Mouse (Mus musculus) mouse trophoblast stem cell (cell line): ENCODE measurements around the gene Wdfy3.

Experiments used
- in situ Hi-C, 2 experiments: fragments of 300-500 bp; cut with MseI, MboI; formaldehyde crosslinking; loops; 2 replicates in 1 of 2; 3 replicates in 1 of 2; pipeline ENCODE4 v1.15.1; 2025

The Wdfy3 gene

DNA sequence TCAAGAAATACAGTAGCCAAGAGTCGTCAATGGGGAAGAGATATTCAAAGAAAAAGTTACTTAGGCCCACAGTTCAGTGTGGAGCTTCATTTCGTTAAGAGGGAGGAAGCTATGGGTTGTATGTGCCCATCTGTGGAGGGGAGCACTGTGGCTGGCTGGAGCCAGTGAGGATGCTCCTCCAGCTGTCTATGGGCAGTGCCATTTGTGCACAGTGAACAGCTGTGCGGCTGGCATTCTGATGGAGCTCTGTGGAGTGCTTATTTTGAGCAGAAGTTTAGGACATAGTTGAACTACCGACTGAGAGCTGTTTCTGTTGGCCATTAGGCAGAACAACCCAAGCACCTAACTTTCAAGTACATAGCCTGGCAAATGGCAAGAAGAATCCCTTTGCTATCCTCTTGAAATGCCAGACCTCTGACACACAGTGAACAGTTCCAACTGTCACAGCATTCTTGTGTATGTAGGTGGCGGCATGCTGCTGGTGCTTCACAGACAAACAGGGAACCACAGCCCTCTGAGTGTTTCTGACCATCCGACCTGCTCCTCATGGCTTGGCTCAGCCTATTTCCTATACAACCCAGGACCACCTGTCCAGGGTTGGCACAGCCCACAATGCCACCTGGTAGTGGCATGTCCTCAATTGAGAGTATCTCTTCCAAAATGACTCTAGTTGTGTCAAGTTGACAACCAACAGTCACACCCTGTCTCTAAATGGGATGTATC is 177.9 kb downstream of the Wdfy3 start:
- in situ Hi-C loops = no loop called here

DNA sequence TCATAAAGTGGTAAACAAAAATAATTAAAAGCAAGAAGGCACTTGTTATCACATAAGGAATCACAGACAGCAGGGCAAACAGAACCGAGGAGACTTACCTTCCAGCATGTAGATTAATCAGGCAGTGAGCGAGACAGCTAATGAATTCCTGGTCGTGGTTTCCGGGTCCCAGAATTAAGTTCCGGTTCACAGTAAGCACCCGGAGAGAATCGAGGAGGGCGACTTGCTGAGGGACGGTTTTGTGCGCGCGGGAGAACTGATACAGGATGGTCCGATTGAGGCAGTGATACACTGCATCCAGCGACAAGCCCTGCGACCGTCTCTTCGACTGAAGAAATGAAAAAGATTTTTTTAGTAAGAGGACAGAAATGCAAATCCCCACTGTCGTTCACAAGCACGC is 181.7 kb downstream of the Wdfy3 start:
- in situ Hi-C loops = no loop called here

DNA sequence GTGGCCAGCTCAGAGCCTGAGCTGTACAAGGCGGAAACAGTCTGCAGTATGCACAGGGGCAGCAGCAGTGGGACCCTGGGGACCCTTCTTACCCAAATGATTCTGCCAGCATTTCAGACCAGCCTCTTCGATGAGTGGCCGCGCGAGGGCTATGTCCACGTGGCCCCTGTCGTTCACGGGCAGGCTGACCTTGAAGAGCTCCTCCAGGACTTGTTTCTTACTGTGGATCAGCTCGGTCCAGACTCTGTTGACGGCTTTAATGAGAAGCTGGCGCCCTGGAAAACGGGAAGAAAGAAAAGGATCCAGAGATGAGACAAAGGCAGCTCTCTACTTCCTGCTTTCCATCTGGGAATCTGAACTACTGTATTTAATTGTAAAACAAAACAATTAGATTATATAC is 184.7 kb downstream of the Wdfy3 start:
- in situ Hi-C loops = no loop called here

DNA sequence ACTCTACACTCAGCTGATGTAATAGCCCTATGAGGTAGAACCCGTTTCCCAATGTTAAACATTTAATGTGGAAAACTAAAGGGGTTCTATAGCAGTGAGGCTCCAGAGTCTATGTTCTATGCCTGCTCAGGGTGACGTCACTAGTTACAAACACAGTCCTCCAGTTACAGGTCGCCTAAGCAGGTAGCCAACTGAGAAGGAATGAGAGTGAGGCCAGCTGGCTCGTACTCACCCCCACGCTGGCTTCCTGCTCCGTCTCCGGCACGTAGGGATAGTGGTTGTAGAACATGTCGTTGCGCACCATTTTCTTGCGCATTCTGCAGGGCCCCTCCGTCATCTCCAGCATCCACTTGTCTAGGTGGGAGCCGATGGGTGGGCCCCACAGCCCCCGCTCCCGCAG is 187.5 kb downstream of the Wdfy3 start:
- in situ Hi-C loops = no loop called here

DNA sequence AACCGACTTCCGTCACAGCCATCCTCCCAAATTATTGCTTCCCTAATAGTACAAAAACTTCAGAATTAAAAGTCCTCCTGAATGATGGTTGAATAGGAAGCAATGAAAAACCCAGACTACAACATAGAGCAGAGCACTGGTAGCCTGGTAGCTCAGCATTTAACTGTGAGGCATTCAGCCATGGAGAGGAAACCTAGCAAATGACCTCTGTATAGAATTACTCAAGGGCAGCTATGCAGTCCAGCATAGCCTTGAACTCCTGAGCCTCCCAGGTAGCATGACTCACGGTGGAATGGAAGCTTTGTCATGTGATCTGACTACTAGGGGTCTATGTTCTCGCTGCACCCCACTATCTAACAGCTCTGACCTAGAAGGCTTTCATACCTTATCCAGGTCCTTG is 189.8 kb downstream of the Wdfy3 start:
- in situ Hi-C loops = no loop called here

DNA sequence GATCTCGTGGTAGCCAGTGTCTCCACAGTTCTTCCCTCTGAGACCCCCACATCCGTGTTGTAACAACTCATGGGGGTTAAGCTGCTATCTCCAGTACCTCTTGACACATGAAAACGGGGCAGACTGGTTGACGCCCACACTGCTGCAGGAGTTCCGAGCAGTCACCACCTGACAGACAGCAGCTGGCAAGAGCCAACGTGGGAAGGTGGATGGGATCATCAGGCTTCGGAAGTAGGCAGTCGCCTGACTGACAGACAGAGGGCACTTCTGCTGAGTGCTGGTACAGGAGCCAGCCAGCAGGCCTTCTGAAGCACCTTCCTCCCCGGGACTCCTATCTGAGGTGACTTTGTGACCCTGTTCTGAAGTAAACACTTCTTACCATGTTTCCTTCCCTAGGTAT is 191.3 kb downstream of the Wdfy3 start:
- in situ Hi-C loops = no loop called here

DNA sequence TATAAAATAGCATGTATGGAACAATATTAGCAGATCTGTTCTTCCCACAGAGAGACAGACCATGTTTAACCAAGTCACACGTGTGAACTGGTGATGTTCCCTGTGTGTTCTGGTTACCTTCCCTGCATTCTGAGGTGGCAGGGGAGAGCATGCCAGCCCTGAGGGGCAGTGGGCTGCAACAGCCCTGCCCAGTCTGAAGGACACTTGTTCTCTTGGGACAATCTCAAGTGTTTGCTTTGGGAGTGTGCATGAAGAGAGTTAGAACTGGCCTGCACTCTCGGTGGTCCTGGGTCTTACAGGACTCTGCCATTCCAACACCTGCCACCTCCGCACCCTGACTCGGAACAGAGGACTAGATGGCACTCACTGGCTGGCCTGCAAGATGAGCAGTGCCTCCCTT is 193.5 kb downstream of the Wdfy3 start:
- in situ Hi-C loops = no loop called here

DNA sequence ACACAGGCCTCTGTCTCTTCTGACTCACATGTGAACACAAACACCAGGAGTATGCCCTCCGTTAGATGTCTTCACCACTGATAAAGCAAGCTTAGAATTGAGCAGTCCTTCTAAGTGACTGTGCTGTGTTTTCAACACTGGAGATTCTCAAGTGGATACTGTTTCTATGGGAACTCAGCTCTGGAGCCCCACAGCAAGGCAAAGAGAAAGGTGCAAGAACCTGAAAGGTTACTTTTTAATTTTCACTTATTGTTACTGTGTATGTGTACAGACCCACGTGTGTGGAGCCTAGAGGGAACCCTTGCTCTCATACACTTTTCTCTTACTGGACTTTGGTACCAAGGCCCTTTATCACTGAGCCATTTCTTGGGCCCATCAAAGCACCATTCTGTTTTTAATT is 203.0 kb downstream of the Wdfy3 start:
- in situ Hi-C loops = no loop called here

DNA sequence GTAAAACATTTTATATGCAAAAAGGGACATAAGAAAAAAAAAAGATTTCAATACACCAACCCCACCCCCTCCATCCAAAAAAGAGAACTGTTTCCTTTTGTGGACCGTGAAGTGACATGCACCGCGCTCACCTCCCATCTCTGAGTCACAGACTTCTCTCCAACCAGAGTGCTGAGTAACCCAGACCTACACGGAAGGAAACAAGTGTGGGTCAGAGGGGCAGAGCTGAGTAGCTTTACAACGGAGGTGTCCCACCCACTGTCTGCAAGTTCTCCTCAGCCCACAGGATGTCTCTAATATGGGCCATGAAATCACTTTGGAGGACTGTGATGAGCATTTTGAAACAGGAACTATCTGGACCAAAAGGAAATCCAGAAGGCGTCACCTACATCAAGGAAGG is 205.8 kb downstream of the Wdfy3 start:
- in situ Hi-C loops = no loop called here

DNA sequence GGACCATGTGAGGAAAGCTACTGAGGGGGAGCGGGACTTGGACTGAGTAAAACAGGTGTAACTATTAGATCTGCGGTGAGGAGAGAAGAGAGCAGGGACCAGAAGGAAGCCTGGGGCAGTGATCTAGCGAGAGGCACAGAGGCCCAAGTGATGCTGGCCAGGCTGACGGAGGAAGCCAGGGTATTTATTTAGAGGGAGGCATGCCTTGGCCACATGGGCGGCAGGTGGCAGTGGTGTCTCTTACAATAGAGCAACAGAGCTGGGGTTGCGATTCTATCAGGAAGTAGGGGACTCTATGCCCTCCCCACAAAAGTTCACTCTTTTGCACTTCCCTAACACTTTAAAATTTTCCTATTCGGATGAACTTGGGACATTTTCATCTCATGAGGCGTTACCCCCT is 207.1 kb downstream of the Wdfy3 start:
- in situ Hi-C loops = no loop called here

DNA sequence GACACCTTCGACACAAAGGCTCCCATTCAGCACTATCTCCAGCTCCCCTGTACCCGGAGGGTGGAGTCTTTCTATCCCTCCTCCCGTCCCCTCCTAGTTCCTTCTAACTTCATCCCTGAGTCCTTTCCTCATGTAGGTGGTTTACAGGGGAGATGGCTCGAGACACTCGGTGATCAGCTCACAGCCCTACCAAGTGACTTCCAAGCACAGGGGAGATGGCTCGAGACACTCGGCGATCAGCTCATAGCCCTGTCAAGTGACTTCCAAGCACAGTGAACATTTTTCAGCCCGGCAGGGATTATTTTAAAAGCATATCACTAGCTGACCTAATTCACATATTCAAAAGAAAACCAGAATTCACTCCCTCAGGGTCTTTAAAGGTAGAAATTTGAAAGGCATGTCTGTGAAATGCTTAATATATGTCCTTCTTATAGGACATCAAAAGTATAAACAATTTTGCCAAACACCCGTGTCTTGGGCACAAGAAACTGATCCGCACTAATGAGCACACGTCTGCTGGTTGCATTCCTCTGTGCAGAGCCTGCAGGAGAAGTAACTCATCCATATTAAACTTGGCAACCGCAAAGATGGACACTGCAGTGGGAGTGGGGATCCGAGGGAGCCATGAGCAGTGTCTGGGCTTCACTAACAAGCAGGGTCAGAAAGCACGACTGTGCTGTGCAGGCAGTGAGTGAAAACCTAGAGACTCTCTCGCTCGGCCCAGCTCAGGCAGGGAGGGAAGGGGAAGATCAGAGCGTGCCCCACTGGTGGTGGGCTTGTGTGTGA is 207.7 kb downstream of the Wdfy3 start:
- in situ Hi-C loops = no loop called here

DNA sequence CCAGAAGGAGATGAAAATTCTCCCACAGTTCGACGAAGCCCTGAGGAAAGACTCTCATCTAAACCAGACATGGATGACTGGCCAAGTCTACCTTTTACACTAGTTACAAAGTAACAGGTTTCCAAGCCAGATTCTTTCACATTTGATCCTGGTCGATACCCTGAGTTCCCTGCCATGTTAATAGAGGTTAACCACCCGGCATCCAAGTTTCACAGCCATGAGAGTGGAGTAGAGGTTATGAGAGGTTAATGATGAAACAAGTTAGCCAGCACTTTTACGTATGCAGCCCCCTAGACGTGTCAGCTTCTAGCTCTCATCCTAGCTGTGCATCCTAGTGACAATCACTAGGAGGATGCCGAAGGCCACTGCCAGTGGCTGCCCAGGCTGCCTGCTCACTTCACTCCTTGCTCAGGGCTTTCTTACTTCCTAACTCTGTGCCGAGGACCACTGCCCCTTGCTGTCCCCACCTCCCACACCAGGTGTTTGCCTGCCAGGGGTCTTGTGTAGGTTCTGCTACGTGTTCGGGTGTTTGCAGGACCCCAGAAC is 210.8 kb downstream of the Wdfy3 start:
- in situ Hi-C loops = loop anchor here in 1 of 2 experiments (10.0 kb wide), 1 partner anchor 144 kb away; no protein-coding TSS in a partner anchor

DNA sequence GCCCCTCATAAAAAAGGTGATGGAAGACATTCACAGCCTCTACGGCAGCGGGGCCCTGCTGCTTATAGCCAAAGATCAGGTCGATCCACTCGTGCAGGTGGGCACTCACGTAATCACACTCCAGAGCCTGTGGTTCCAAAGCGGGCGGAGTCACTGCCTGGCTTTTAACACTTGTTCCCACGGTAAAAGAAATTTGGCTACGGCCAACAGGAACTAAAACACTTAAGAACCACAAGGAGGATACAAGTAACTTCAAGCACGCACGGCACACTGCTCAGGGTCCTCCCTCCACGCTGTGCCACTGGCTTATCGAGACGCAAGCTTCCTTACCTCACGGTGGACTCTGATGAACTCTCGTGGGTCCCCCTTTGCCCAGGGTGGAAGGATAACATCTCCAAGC is 214.2 kb downstream of the Wdfy3 start:
- in situ Hi-C loops = loop anchor here in 1 of 2 experiments (10.0 kb wide), 1 partner anchor 141 kb away; no protein-coding TSS in a partner anchor

DNA sequence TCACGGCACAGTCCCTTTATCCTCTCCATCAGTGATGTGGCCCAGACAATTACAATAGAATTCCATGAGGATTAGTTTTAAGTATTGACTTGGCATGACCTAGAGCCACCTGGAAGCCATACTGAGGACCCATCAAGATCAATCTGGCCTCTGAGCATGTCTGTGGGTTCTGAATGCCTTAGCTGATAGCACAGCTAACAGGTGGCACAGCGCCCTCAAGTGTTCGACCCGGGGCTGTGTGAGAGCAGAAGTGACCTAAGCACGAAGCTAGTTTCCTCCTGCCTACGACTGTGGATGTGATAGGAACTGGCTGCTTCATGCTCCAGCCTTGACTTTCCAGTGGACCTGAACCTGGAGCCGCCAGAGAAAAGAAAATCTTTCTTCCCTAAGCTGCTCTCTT is 215.1 kb downstream of the Wdfy3 start:
- in situ Hi-C loops = loop anchor here in 1 of 2 experiments (10.0 kb wide), 1 partner anchor 140 kb away; no protein-coding TSS in a partner anchor

DNA sequence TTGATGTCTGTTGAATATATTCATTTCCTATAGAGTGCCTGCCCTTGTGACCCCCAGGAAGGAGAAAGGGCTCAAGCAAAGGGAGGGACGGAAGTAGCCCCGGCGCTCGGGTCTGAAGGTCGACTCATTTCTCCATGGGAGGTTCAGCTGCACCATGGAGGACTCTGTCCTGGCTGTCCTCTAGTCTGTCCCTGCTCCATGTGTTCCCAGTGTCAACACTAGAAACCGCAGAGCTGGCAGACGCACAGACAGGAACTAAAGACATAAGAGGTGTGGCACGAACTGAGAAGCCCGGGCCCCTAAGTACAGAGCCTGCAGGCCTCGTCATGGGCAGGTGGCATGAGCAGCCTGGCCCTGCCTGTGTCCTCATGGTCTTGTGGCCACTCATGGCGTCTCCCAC is 215.6 kb downstream of the Wdfy3 start:
- in situ Hi-C loops = loop anchor here in 1 of 2 experiments (10.0 kb wide), 1 partner anchor 139 kb away; no protein-coding TSS in a partner anchor

DNA sequence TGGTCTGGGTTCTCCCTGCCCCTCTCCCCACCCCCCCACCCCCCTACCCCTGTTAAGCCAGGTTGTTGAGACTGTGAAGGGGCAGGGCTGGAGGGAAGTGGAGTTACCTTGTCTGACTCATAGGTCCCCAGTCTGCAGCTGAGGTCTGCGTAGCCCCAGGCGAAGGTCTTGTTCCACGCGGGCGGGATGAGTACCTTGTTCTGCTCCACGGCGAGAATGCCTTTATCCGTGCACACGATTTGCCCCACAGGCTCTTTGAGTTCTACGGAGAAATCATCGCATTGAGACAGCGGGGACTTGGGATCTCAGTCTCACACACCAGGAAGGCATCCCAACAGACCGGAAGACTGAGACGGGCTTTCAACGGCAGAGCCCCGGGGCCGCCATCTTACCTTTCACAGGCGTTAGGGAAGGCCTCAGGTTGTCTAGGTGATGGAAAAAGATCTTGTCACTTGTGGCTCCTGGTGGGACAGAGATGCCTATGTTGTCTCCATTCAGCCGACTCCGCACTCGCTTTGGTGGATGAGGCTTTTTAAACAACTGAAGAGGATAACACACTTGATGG is 217.5 kb downstream of the Wdfy3 start:
- in situ Hi-C loops = loop anchor here in 1 of 2 experiments (10.0 kb wide), 1 partner anchor 137 kb away; no protein-coding TSS in a partner anchor

DNA sequence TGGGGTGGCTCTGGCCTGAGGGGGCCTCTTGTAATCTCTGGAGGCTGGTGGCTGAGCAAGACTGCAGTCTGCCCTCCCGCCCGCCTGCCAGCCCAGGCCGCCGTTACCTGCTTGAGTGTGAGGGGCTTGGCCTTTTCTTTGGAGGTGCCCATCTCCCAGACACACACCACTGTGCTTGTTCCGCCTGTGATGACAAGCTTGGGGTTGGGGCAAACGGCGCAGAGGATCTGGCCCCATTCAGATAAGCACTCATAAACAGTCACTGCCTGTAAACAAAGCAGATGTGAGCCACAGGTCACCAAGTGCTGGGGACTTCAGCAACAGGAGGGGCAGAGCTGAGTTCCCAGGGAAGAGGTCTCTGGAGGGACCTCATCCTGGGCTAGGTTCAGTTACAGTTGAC is 218.6 kb downstream of the Wdfy3 start:
- in situ Hi-C loops = loop anchor here in 1 of 2 experiments (10.0 kb wide), 1 partner anchor 136 kb away; no protein-coding TSS in a partner anchor

DNA sequence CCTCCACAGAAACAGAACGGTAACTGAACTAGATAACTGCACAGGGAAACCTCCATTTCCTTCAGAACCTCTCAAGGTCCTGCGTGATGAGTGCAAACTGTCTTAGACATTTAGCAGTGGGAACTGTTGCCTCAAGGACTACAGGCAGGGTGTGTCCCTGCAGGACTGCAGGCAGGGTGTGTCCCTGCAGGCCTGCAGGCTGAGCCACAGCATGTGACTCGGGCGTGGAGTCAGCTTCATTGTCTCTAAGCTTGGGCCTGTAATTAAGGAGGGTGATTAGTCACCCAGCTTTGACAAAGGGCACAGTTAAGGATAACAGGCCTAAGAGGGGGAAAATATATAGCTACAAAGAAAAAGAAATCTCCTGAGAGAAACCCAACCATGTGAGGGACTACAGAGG is 222.0 kb downstream of the Wdfy3 start:
- in situ Hi-C loops = no loop called here

DNA sequence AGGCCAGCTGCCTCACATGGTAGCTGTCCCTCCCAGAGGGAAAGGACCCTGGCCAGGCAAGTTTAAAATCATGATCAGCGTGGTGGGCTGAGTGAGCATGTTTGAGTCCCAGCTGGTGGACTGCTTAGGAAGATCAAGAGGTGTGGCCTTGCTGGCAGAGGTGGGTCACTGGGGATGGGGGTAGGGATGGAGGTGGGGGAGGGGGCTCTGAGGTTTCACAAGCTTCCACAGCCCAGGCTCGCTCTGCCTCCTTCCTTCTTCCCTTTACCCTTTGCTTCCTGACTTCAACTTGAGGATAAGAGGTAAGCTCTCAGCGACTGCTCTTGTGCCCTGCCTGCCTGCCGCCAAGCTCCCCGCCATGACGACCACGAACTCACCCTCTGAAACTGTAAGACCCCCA is 222.4 kb downstream of the Wdfy3 start:
- in situ Hi-C loops = no loop called here

DNA sequence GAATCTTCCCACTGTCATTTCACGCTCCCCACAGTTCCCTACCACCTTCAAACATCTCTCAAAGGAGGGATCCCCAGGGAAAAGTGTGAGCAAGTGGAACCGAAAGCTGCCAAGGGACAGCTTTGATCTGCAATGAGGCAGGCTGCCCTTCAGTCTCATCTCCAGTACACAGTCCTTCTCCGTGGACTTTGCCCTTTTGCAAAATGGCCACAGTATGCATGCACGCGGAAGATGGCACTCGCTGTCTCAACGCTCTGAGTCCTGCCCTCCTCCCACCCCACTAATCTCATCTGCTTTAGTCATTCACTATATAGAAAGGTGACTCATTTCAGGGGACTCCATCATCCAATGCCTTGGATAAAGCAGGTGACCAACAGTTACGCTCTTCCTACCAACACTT is 223.8 kb downstream of the Wdfy3 start:
- in situ Hi-C loops = no loop called here

DNA sequence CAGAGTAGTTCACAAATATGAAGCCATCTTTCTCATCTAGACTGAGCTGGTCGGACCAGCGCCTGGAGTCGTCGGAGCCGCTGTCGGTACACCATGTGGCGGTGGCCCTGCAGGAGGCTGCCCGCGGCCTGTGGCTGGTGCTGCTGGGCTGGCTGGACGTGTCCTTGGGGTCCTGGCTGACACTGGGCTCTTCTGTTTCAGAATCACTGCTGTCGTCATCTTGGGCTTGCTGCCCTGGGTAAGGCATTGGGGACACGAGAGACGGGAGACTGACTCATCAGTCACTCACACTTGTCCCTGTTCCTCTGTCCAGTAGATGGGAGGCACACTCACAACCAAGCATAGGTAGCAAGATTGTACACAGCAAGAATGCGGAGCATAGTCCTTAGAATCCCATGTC is 224.7 kb downstream of the Wdfy3 start:
- in situ Hi-C loops = no loop called here

DNA sequence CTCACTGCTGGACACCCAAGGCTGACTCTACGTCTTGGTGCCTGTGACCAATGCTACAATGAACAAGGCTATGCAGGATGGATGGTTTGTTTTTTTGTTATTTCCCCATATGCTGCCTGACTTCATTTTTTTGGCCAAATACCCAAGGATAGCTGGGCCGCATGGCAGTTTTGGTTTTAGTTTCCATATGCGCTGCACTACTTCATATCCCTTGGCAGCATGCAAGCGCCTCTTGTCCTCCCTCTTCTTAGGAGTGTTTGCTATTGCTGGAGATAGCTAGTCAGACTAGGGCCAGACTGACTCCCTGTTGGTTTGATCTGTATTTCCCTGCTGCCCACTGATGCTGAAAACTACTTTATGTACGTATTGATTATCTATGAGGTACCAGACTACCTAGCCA is 229.2 kb downstream of the Wdfy3 start:
- in situ Hi-C loops = no loop called here
